Mouse (Mus musculus) forebrain, embryonic 11.5 days (tissue): ENCODE measurements at regions not wholly inside any gene's neighbourhood (a gene's known extent, or its start where the extent isn't known, plus 50 kb on each side); places are given as distances from the start of the nearest gene placed in this dataset.

Experiments used
- ATAC-seq: fragments of 200-750 bp; cut with Nextera tagmentation; replicated peaks from 2 replicates; pipeline ENCODE4 v1.8.0; 2017; ENCODE audit warnings: moderate TSS enrichment; ENCODE audit not compliant: low FRiP score
- DNase-seq: peaks from one replicate; pipeline ENCODE4 v3.0.0-alpha.2; 2017; ENCODE audit warnings: low spot score
- H3K27ac ChIP-seq: fragments of 300-500 bp; sonication (generic); 2 replicates; pipeline ENCODE4 v1.5.1; 2014; ENCODE audit warnings: low read depth, low read length
- H3K27me3 ChIP-seq: fragments of 300-500 bp; sonication (generic); 2 replicates; pipeline ENCODE4 v1.6.1; 2014; ENCODE audit warnings: mild to moderate bottlenecking, low read length, mixed read lengths; ENCODE audit not compliant: control insufficient read depth, insufficient read depth
- H3K36me3 ChIP-seq: fragments of 300-500 bp; sonication (generic); 2 replicates; pipeline ENCODE4 v1.6.1; 2014; ENCODE audit warnings: mild to moderate bottlenecking, low read length, moderate library complexity, mixed read lengths; ENCODE audit not compliant: control insufficient read depth, insufficient read depth
- H3K4me1 ChIP-seq: fragments of 300-500 bp; sonication (generic); replicated peaks from 2 replicates; pipeline ENCODE4 v1.6.1; 2014; ENCODE audit warnings: low read length, mixed read lengths; ENCODE audit not compliant: control insufficient read depth, insufficient read depth
- H3K4me2 ChIP-seq: fragments of 300-500 bp; sonication (generic); 2 replicates; pipeline ENCODE4 v1.6.1; 2014; ENCODE audit warnings: low read depth, mild to moderate bottlenecking, low read length, moderate library complexity, mixed read lengths; ENCODE audit not compliant: severe bottlenecking
- H3K4me3 ChIP-seq: fragments of 300-500 bp; sonication (generic); 2 replicates; pipeline ENCODE4 v1.5.1; 2014; ENCODE audit warnings: low read depth, low read length
- H3K9ac ChIP-seq: fragments of 300-500 bp; sonication (generic); 2 replicates; pipeline ENCODE4 v1.6.1; 2014; ENCODE audit warnings: low read length
- H3K9me3 ChIP-seq: fragments of 300-500 bp; sonication (generic); 2 replicates; pipeline ENCODE4 v1.6.1; 2016; ENCODE audit warnings: low read length, mixed read lengths; ENCODE audit not compliant: control insufficient read depth
- WGBS: fragments of 180-500 bp; shearing (Covaris S2); extraction: QIAGEN DNeasy Blood & Tissue Kit; methylation state at CpG from one replicate; pipeline ENCODE4 v1.1.7; 2014; 5-methylcytosine and 5-hydroxymethylcytosine counted together

DNA sequence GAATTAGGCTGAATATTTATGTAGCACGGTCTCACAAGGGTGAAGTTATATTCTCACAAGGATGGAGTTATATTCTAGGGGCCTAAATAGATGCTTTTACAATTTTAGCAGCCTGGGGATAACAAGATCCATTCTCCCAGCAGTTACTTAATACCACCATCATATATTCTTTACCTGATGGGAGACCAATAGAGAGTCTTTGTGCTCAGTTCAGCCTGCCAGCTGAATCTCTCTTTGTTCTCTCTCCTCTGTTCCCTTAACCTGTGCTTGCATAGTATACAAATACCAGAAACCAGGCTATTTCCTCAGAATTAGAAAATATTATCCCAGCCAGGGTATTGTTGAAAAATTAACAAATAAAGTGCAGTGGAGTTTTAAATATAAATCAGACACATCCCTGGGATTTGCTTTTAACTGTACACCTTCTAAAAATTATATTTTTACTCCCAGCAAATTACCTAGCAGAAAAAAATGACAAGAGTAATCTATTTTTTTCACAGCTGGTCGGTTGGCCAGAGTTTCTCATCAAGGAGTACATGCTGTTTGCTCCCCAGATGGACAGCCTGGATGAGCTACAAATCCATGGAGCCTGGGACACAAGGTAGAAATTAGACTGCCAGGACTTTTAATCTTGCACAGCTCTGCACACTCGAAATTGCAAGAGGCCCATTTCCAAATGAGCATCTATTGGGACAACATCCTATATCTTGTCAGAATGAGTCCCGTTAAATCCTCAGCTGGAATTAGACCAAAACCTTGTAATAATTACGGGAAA lies 281.0 kb upstream of the 4930452B06Rik start:
- Histone ChIP-seq H3K4me1 (no peaks in the 10 kb centered on the region), H3K9me3 (no peaks in the 10 kb centered on the region), H3K4me2 (no peak overlapping the region), H3K36me3 (no peaks in the 10 kb centered on the region), H3K9ac (no peak overlapping the region), H3K27ac (no peak overlapping the region), H3K4me3 (no peak overlapping the region), H3K27me3 (no peaks in the 10 kb centered on the region)
- WGBS, result 82% methylated on average over 5 of the region's 5 CpGs
- ATAC-seq, result no peak
- no peak for DNase-seq

- ATAC-seq, result peak; percentile 73; the same call in 1 of the 2 replicates
- 22% methylated on average over 5 of the region's 5 CpGs for WGBS
- H3K4me3 ChIP-seq, result no peak overlapping the region
Measured at GRCm38 (mm10) chr14:8935121-8935520, 269.1 kb upstream of the 4930452B06Rik start.

More at GRCm38 (mm10) chr14:8935121-8935520, 269.1 kb upstream of the 4930452B06Rik start:
- H3K4me1 ChIP-seq, result no peaks in the 10 kb centered on the region
- H3K9ac ChIP-seq, result no peak overlapping the region
- H3K4me2 ChIP-seq, result no peak overlapping the region
- no peaks in the 10 kb centered on the region for H3K27me3 ChIP-seq
- peak; percentile 55 for DNase-seq
- no peak overlapping the region for H3K27ac ChIP-seq
- H3K9me3 ChIP-seq, result no peaks in the 10 kb centered on the region
- H3K36me3 ChIP-seq, result no peaks in the 10 kb centered on the region
